Mouse (Mus musculus): ENCODE data around the gene Tctn1.
"Not testable (repeated sequence)": the region's sequence is repeated elsewhere in the genome, so short reads cannot be mapped to it uniquely, and the experiment has no call there.

Tctn1 gene

GRCm38 (mm10) chr5:122219655-122220629 is 44.3 kb downstream of the Tctn1 start:
- in situ Hi-C loops (cut with MboI, MseI): loop anchor here (5.0 kb wide), 1 partner anchor 42 kb away; the partner anchor contains the start of gene Tctn1

- in situ Hi-C loops (cut with MboI, MseI): no loop called here
Measured at GRCm38 (mm10) chr5:122218928-122219327, 45.3 kb downstream of the Tctn1 start.

- in situ Hi-C loops (cut with MboI, MseI): no loop called here
Measured at GRCm38 (mm10) chr5:122218109-122218905, 46.0 kb downstream of the Tctn1 start.

GRCm38 (mm10) chr5:122217636-122218035 is 46.6 kb downstream of the Tctn1 start:
- in situ Hi-C loops (cut with MboI, MseI): no loop called here

- in situ Hi-C loops (cut with MboI, MseI): no loop called here
Measured at GRCm38 (mm10) chr5:122213861-122214260, 50.4 kb downstream of the Tctn1 start.

GRCm38 (mm10) chr5:122212820-122213219 is 51.4 kb downstream of the Tctn1 start:
- in situ Hi-C loops (cut with MboI, MseI): not testable (repeated sequence)

- in situ Hi-C loops (cut with MboI, MseI): no loop called here
Measured at GRCm38 (mm10) chr5:122212125-122212524, 52.1 kb downstream of the Tctn1 start.

- in situ Hi-C loops (cut with MboI, MseI): no loop called here
Measured at GRCm38 (mm10) chr5:122210890-122211289, 53.4 kb downstream of the Tctn1 start.

GRCm38 (mm10) chr5:122209591-122210368 is 54.5 kb downstream of the Tctn1 start:
- in situ Hi-C loops (cut with MboI, MseI): no loop called here

- in situ Hi-C loops (cut with MboI, MseI): no loop called here
Measured at GRCm38 (mm10) chr5:122208909-122209308, 55.4 kb downstream of the Tctn1 start.

- in situ Hi-C loops (cut with MboI, MseI): no loop called here
Measured at GRCm38 (mm10) chr5:122206475-122206874, 57.8 kb downstream of the Tctn1 start, which contains the start of gene Hvcn1. Gene Hvcn1 (plus strand): TSS chr5:122206804.

GRCm38 (mm10) chr5:122204180-122204579 is 60.1 kb downstream of the Tctn1 start:
- in situ Hi-C loops (cut with MboI, MseI): no loop called here

- in situ Hi-C loops (cut with MboI, MseI): no loop called here
Measured at GRCm38 (mm10) chr5:122201904-122202303, 62.4 kb downstream of the Tctn1 start.

GRCm38 (mm10) chr5:122200872-122201271 is 63.4 kb downstream of the Tctn1 start:
- in situ Hi-C loops (cut with MboI, MseI): no loop called here

- in situ Hi-C loops (cut with MboI, MseI): no loop called here
Measured at GRCm38 (mm10) chr5:122192347-122192746, 71.9 kb downstream of the Tctn1 start.

GRCm38 (mm10) chr5:122191269-122192063 is 72.8 kb downstream of the Tctn1 start:
- in situ Hi-C loops (cut with MboI, MseI): no loop called here

GRCm38 (mm10) chr5:122190465-122190864 is 73.8 kb downstream of the Tctn1 start:
- in situ Hi-C loops (cut with MboI, MseI): no loop called here

GRCm38 (mm10) chr5:122189115-122189514 is 75.1 kb downstream of the Tctn1 start:
- in situ Hi-C loops (cut with MboI, MseI): no loop called here

Measured in regulatory T cell (primary cell).